Mouse (Mus musculus) megakaryocyte, embryonic 14.5 days (primary cell): Measurements from ENCODE around the gene Epas1. TPM values are rescaled to one million over a fixed set of nuclear protein-coding genes. Genes with fewer than 3 reads are reported as not detected.

Source experiments
- H3K27me3 ChIP-seq: replicated peaks from 2 replicates; pipeline ENCODE3; 2012; ENCODE audit warnings: inconsistent platforms
- H3K36me3 ChIP-seq: replicated peaks from 2 replicates; pipeline ENCODE3; 2012; ENCODE audit warnings: low read length, inconsistent platforms, mixed read lengths
- H3K4me1 ChIP-seq: 2 replicates; pipeline ENCODE4 v1.6.1; 2012; ENCODE audit warnings: inconsistent platforms
- H3K4me3 ChIP-seq: replicated peaks from 2 replicates; pipeline ENCODE3; 2012; ENCODE audit warnings: moderate library complexity, mild to moderate bottlenecking, inconsistent platforms
- H3K9me3 ChIP-seq: 2 replicates; pipeline ENCODE4 v1.6.1; 2012; ENCODE audit warnings: inconsistent platforms
- FLI1 ChIP-seq: IDR thresholded peaks from 2 replicates; pipeline ENCODE4 v1.6.1; 2012; ENCODE audit warnings: low read length, inconsistent platforms, mixed read lengths
- GATA1 ChIP-seq: IDR thresholded peaks from 3 replicates; pipeline ENCODE4 v1.6.1; 2012; ENCODE audit warnings: mixed read lengths, low read length, inconsistent platforms, borderline replicate concordance
- polyA plus RNA-seq: library from polyadenylated mRNA; stranded (reverse); fragments of >175 nt; gene quantifications from 2 replicates; pipeline ENCODE4 v1.2.3, GENCODE M21; 2012; ENCODE audit warnings: low replicate concordance; ENCODE audit not compliant: insufficient read depth

Gene Epas1
- polyA plus RNA-seq, 1 experiment, result 0.96 TPM

DNA sequence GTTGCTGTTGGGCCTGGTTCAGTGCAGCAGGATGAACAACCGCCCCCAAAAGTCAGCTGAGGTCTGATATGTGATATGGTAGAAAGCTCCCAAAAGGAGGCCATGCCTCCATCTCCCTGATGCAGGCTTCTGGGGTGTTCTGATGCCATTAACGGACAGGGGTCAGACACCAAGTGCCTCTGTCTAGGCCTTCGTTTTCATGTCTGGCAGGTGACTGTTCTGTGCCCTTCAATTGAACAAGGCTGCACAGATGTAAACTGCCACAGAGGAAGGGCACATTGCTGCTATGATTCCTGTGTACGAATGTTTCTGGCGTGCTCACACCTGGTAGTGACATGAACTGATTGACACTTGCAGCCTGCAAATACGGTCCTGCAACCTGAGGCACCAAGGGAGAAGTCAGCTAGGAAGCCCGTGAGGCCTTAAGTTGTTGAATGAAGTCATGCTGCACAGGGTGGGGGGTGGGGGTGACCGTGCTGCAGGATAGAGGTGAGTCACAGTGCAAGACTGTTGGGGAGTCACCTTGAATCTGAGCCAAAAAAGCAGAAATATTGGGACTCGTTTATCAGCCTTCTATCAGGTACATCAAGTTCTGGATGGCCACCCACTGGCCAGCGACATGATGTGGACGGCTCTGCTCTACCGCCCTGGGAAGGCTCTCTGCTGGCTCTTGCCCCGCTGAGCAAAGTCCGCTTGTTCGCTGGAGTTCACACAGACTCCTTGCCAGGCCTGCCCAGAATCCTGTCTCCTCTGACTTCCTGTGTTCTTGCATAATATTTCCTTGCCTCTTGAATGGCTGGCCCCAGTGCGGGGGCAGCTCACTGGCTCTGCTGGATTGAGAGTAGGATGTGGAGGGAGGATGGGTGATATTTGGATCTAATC is 16.1 kb downstream of the Epas1 start:
- Histone ChIP-seq H3K4me3 (no peak overlapping the region), H3K27me3 (peaks cover 36% of the 10 kb centered on the region), H3K9me3 (peaks cover 12% of the 10 kb centered on the region), H3K36me3 (no peaks in the 10 kb centered on the region), H3K4me1 (peaks cover 8% of the 10 kb centered on the region)
- TF ChIP-seq GATA1, result no peak
- no peak for TF ChIP-seq FLI1

- H3K9me3 ChIP-seq, result peaks cover 12% of the 10 kb centered on the region
- H3K27me3 ChIP-seq, result peaks cover 31% of the 10 kb centered on the region
- TF ChIP-seq FLI1, result no peak
- no peak for TF ChIP-seq GATA1
- no peak overlapping the region for H3K4me3 ChIP-seq
- no peaks in the 10 kb centered on the region for H3K36me3 ChIP-seq
- H3K4me1 ChIP-seq, result peaks cover 8% of the 10 kb centered on the region
Measured at GRCm38 (mm10) chr17:86770848-86771247, 17.3 kb downstream of the Epas1 start.

- Histone ChIP-seq H3K9me3 (peaks cover 1% of the 10 kb centered on the region; the same call in 1 of the 2 replicates), H3K36me3 (no peaks in the 10 kb centered on the region), H3K4me3 (no peak overlapping the region), H3K4me1 (peaks cover 8% of the 10 kb centered on the region), H3K27me3 (peaks cover 34% of the 10 kb centered on the region)
- TF ChIP-seq GATA1 (no peak), FLI1 (no peak)
Measured at GRCm38 (mm10) chr17:86772035-86772434, 18.5 kb downstream of the Epas1 start.

- Histone ChIP-seq H3K4me1 (peaks cover 8% of the 10 kb centered on the region), H3K4me3 (no peak overlapping the region), H3K36me3 (no peaks in the 10 kb centered on the region), H3K27me3 (peaks cover 30% of the 10 kb centered on the region), H3K9me3 (no peaks in the 10 kb centered on the region)
- TF ChIP-seq FLI1 (no peak), GATA1 (no peak)
Measured at GRCm38 (mm10) chr17:86772929-86773588, 19.6 kb downstream of the Epas1 start.

DNA sequence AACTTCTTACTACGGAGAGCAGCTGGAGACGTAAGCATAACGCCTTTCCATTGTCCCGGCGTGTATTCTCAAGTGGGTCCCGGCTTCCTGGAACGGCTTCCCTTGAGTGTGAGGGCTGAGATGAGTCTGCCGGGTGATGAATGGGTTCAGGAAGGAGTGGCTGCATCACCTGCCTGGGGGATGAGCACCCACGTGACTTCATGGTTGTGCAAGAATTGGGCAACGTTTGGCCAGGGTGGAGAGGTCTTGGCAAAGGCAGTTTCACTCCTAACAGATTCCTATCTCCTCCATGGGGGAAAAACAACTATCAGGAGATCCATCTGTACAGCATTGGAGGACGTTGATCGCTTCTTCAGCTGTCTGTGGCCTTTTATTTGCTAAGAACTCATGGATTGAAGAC is 23.0 kb downstream of the Epas1 start:
- Histone ChIP-seq H3K9me3 (no peaks in the 10 kb centered on the region), H3K4me1 (no peaks in the 10 kb centered on the region), H3K4me3 (no peak overlapping the region), H3K36me3 (no peaks in the 10 kb centered on the region), H3K27me3 (peaks cover 34% of the 10 kb centered on the region)
- TF ChIP-seq GATA1 (no peak), FLI1 (no peak)

DNA sequence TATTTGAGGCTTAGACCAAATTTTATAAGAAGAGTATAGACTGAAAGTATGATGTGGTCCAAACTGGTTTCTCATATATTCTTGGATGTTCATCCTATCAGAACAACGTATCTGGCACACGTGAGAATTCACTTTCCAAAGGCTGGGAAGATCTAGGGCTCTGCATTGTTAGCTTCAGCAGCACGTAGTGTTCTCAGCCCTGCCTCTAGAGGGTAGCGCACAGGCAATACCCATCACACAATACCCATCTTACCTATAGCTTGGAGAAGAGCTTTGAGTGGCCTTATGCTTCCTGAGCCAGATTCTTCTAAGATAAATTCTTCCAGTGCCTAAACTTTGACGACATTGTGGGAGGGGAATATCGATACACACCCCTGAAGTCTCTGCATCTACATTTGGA is 24.6 kb downstream of the Epas1 start:
- H3K36me3 ChIP-seq, result no peaks in the 10 kb centered on the region
- TF ChIP-seq GATA1 (no peak), FLI1 (no peak)
- H3K4me1 ChIP-seq, result no peaks in the 10 kb centered on the region
- no peak overlapping the region for H3K4me3 ChIP-seq
- peaks cover 35% of the 10 kb centered on the region for H3K27me3 ChIP-seq
- no peaks in the 10 kb centered on the region for H3K9me3 ChIP-seq

DNA sequence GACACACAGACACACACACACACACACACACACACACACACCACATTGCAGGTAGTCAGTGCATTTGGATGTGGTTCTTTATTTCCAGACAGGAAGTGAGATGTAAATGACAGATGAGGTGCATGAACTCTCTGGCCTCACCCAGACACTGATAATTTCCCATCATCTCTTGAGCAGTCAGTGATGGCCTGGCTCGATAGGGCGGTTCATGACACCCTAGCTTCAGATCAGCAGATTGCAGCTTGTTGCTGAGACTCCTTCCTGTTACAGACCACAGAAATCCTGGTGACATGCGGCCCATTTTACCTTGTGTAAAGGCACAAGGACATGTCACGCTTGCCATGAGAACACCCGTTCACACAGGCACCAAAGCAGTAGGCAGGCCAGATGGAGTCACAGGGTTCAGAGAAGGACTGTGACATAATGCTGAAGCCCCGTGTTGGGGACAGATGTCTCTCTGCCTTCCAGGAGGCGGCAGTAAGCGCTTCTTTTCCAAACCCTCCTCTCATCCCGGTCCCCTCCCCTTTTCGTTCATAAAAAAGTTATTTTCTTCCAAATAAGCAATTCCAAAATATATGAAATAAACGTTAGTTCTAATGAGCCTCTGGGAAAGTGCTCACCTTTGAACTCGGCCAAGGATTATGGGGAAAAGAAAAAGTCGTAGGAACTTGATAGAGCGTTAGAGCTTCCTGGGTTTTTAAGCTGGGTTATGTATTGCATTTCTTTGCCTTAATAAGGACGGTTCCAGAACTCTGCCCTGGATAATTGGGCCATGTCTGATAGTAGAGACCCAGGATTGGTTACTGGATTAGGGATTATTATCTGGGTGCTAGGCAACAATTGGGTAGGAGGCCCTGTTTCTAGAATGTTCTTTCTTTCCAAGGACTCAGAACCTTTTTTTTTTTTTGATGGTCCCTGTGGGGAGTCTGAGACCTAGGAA is 26.0 kb downstream of the Epas1 start:
- Histone ChIP-seq H3K4me1 (peaks cover 11% of the 10 kb centered on the region; the same call in 1 of the 2 replicates), H3K36me3 (no peaks in the 10 kb centered on the region), H3K9me3 (no peaks in the 10 kb centered on the region), H3K4me3 (no peak overlapping the region), H3K27me3 (peaks cover 39% of the 10 kb centered on the region)
- no peak for TF ChIP-seq FLI1
- TF ChIP-seq GATA1, result no peak

DNA sequence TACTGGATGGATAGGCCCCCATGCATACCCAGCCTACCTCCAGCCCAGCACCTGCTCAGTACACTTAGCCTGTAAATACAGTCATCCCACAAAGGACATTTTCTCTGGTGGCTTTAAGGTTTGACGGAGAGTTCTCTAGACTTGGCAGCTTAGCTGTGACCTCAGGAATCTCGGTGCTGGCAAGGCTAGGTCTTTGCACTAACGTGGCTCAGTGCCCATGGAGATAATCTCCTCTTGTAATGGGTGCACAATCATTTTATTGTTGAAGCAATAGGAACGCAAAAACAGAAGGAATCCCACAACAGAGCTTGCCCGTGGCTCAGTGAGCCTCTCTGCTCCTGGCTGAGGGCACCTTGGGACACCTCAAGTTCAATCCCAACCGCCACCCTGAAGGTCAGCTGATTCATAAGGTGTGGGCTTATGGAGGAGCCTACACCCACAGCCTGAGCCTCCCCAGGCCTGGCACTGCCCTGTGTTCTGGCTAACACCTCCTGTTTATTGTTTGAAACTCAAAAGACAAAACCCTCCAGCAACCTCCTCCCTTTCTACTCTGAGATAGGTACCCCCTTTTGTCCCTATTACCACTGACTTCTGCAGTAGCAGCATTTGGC is 27.3 kb downstream of the Epas1 start:
- Histone ChIP-seq H3K9me3 (no peaks in the 10 kb centered on the region), H3K4me1 (peaks cover 11% of the 10 kb centered on the region; the same call in 1 of the 2 replicates), H3K27me3 (peaks cover 44% of the 10 kb centered on the region), H3K4me3 (no peak overlapping the region), H3K36me3 (no peaks in the 10 kb centered on the region)
- TF ChIP-seq FLI1 (no peak), GATA1 (no peak)

GRCm38 (mm10) chr17:86781755-86782400 is 28.4 kb downstream of the Epas1 start:
- Histone ChIP-seq H3K4me3 (no peak overlapping the region), H3K27me3 (peaks cover 45% of the 10 kb centered on the region), H3K9me3 (no peaks in the 10 kb centered on the region), H3K36me3 (no peaks in the 10 kb centered on the region), H3K4me1 (peaks cover 15% of the 10 kb centered on the region; the same call in 1 of the 2 replicates)
- no peak for TF ChIP-seq GATA1
